Comparison of ENCODE assay signal across 7 mouse cellular contexts in the genomic region with DNA sequence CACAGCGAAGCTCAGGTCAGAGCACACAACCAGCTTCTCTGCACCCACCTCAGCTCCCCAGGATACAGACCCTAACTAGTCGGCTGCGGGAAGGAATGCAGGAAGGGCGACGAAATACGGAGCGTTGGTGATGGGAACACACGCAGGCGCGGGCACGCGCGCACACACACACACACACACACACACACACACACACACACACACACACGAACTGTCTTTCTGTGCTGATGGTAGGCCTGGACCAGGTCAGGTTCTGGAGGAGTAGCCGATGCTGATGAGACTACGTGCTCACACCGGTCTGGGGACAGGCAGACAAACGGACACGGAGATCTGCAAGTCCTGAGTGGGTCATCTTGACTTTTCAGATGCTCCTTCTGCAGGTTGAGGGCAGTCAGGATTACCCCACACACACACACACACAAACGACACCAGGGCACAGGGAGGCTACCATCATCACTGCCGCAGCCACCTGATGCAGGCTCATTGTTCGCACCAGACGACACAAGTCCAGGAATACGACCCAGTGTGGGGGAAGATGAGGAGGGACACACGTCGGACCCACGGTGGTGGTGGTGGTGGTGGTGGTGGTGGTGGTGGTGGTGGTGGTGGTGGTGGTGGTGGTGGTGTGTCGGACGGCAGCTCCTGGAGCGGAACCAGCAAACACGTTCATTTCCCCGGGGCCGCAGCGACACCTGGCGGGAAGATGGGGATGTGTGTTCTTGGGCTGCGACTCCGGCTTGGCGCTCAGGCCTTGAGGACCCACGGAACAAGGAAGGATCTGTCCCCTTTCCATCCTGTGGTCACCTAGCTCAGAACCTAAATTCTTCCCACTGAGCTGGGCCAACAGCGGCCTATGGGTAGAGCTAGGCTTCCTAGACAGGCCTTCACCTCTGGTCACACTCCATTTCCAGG. TPM values are rescaled to one million over a fixed set of nuclear protein-coding genes. Genes with fewer than 3 reads are reported as not detected.
DNase-seq lines count a peak whose midpoint lies in the region; ATAC-seq and TF ChIP-seq lines count a peak whose summit lies in the region.
"Not testable (repeated sequence)": the region's sequence is repeated elsewhere in the genome, so short reads cannot be mapped to it uniquely, and the experiment has no call there.

A gene (minus strand): TSS at position 160 of the 912 bp plus-strand sequence.

- intact Hi-C loops in left cerebral cortex, postnatal 14 days (cut with DNase I): not testable (repeated sequence)

- peak within 1 kb of the TSS; percentile 43 for H3K4me2 ChIP-seq in intestine, postnatal 0 days (replicated peaks; ENCODE audit: low read depth)
- peak within 1 kb of the TSS; percentile 34; the same call in 1 of the 2 replicates for H3K4me2 ChIP-seq in midbrain, embryonic 11.5 days

- H3K9ac ChIP-seq in intestine, postnatal 0 days (ENCODE audit: low read depth, low read length); midbrain, embryonic 11.5 days (ENCODE audit: low read length): not testable (repeated sequence)

- DNase-seq in adrenal gland, postnatal 14 days: peak; percentile 92
- peak; percentile 77 for DNase-seq in embryo, embryonic 9.5 days (ENCODE audit: extremely low spot score)
- peak; percentile 97 for DNase-seq in heart, adult 11 months
- DNase-seq in left cerebral cortex, postnatal 14 days (ENCODE audit: low spot score in 2 of 2): peak; percentile 76 to 91
- peak; percentile 96 for DNase-seq in midbrain, embryonic 11.5 days (ENCODE audit: low spot score, missing footprints)

- not testable (repeated sequence) for H3K4me1 ChIP-seq in intestine, postnatal 0 days (replicated peaks; ENCODE audit: control insufficient read depth, insufficient read depth, low read length); midbrain, embryonic 11.5 days (ENCODE audit: control insufficient read depth, insufficient read depth, low read length); small intestine, adult 2 months (ENCODE audit: control insufficient read depth, insufficient read depth, insufficient read length, low read length)

- peak; percentile 77 for TF ChIP-seq CTCF in intestine, postnatal 0 days (IDR thresholded peaks at IDR 0.05; ENCODE audit: low read depth)
- peak; percentile 51 for TF ChIP-seq CTCF in small intestine, adult 2 months (IDR thresholded peaks at IDR 0.05; ENCODE audit: extremely low read depth, insufficient read length, insufficient replicate concordance, low read depth, low read length)

- WGBS in intestine, postnatal 0 days: 12% methylated on average over 23 of the region's 40 CpGs
- 13% methylated on average over 29 of the region's 40 CpGs for WGBS in midbrain, embryonic 11.5 days
- 12% methylated on average over 37 of the region's 40 CpGs for WGBS in small intestine, adult 2 months

- not testable (repeated sequence) for ATAC-seq in intestine, postnatal 0 days; midbrain, embryonic 11.5 days (ENCODE audit: low FRiP score)

- H3K9me3 ChIP-seq in intestine, postnatal 0 days (ENCODE audit: control insufficient read depth); midbrain, embryonic 11.5 days (ENCODE audit: control insufficient read depth, low read length): not testable (repeated sequence)

- H3K4me3 ChIP-seq in intestine, postnatal 0 days (ENCODE audit: low read depth, low read length); midbrain, embryonic 11.5 days (ENCODE audit: low read depth, low read length): not testable (repeated sequence)
- peak within 1 kb of the TSS; percentile 33; the same call in 1 of the 2 replicates for H3K4me3 ChIP-seq in small intestine, adult 2 months (ENCODE audit: low read depth, low read length)

- H3K27me3 ChIP-seq in intestine, postnatal 0 days (replicated peaks; ENCODE audit: control insufficient read depth, insufficient read depth, low read length); midbrain, embryonic 11.5 days (ENCODE audit: control insufficient read depth, insufficient read depth, low read length); small intestine, adult 2 months (ENCODE audit: control insufficient read depth, insufficient read depth, low read length): not testable (repeated sequence)

- H3K36me3 ChIP-seq in intestine, postnatal 0 days (ENCODE audit: control insufficient read depth, insufficient read depth); midbrain, embryonic 11.5 days (ENCODE audit: control insufficient read depth, insufficient read depth, low read length); small intestine, adult 2 months (ENCODE audit: control insufficient read depth, insufficient read depth, low read length): not testable (repeated sequence)

- H3K27ac ChIP-seq in intestine, postnatal 0 days (ENCODE audit: low read depth, low read length); midbrain, embryonic 11.5 days (ENCODE audit: low read depth, low read length); small intestine, adult 2 months (ENCODE audit: insufficient read depth, low read depth, low read length): not testable (repeated sequence)

- TF ChIP-seq POLR2A in small intestine, adult 2 months (IDR thresholded peaks at IDR 0.05; ENCODE audit: low read depth, low read length): not testable (repeated sequence)

RNA-seq across cellular contexts. Expression of the gene that starts here (rescaled TPM):
- total RNA-seq in adrenal gland, postnatal 14 days (2021): 61.2 and 63.2 TPM in 2 replicates
- polyA plus RNA-seq in intestine, postnatal 0 days (2015; fragmentation: Nextera tagmentation; extraction: Ambion mirVana): 1.9 and 2.8 TPM in 2 replicates
- 100 to 1,000 TPM in 1 of 2 experiments, 10 to 100 TPM in 1; 98.6 to 102 TPM for total RNA-seq in left cerebral cortex, postnatal 14 days (2021)
- polyA plus RNA-seq in midbrain, embryonic 11.5 days (2014; fragmentation: Nextera tagmentation; extraction: Ambion mirVana): 25.7 and 33.8 TPM in 2 replicates
- polyA plus RNA-seq in small intestine, adult 2 months (2012; rRNA removed): 1.7 and 2.0 TPM in 2 replicates
